Mouse (Mus musculus) adrenal gland, adult 18-20 months (tissue): ENCODE data around the gene Ampd3. TPM values are rescaled to one million over a fixed set of nuclear protein-coding genes. Genes with fewer than 3 reads are reported as not detected.

ENCODE experiments used
- DNase-seq, 2 experiments: peaks; one replicate each; pipeline ENCODE4 v3.0.0; 2021 to 2022; ENCODE audit warnings: low spot score in 2 of 2
- long read RNA-seq, 2 experiments: library from polyadenylated mRNA; stranded (forward); transcript quantifications; one replicate each; pipeline ENCODE4 v2.0.0; 2021
- total RNA-seq, 2 experiments: library from RNA; stranded (reverse); gene quantifications; 1 replicate in 1 of 2; 2 replicates in 1 of 2; pipeline ENCODE4 v1.2.3; 2021

Ampd3 gene
- total RNA-seq = 10 to 100 TPM; 18.8 to 22.6 TPM
- long read RNA-seq, experiment 1, partial matches to known transcripts = 2 of 12 reads
- long read RNA-seq, experiment 1, other reads (novel, unspliced or antisense) = 6 of 12 reads
- long read RNA-seq, experiment 2, partial matches to known transcripts = 11 of 14 reads
- long read RNA-seq, experiment 2, other reads (novel, unspliced or antisense) = 2 of 14 reads

- no peak for DNase-seq
Observed at GRCm38 (mm10) chr7:110768001-110768400, at the start of gene Ampd3. Ampd3 (plus strand) TSS chr7:110768206.

GRCm38 (mm10) chr7:110718505-110718904, 49.5 kb upstream of the Ampd3 start:
- DNase-seq = no peak

- DNase-seq = no peak
Observed at GRCm38 (mm10) chr7:110719857-110720256, 48.1 kb upstream of the Ampd3 start.

- DNase-seq = no peak
Observed at GRCm38 (mm10) chr7:110722183-110722582, 45.8 kb upstream of the Ampd3 start.

- no peak for DNase-seq
Observed at GRCm38 (mm10) chr7:110727049-110727448, 41.0 kb upstream of the Ampd3 start.

- DNase-seq = peak; percentile 40 to 43
Observed at GRCm38 (mm10) chr7:110728876-110729275, 39.1 kb upstream of the Ampd3 start.

- DNase-seq = no peak
Observed at GRCm38 (mm10) chr7:110729295-110729694, 38.7 kb upstream of the Ampd3 start.

- DNase-seq = no peak
Observed at GRCm38 (mm10) chr7:110731091-110731967, 36.7 kb upstream of the Ampd3 start.

- DNase-seq = no peak
Observed at GRCm38 (mm10) chr7:110732001-110732632, 35.9 kb upstream of the Ampd3 start.

- no peak for DNase-seq
Observed at GRCm38 (mm10) chr7:110736914-110737313, 31.1 kb upstream of the Ampd3 start.

- DNase-seq = no peak
Observed at GRCm38 (mm10) chr7:110739764-110740163, 28.2 kb upstream of the Ampd3 start.

GRCm38 (mm10) chr7:110740188-110740587, 27.8 kb upstream of the Ampd3 start:
- DNase-seq = no peak

GRCm38 (mm10) chr7:110742022-110742421, 26.0 kb upstream of the Ampd3 start:
- no peak for DNase-seq

- no peak for DNase-seq
Observed at GRCm38 (mm10) chr7:110746087-110746562, 21.9 kb upstream of the Ampd3 start.

- no peak for DNase-seq
Observed at GRCm38 (mm10) chr7:110746809-110747208, 21.2 kb upstream of the Ampd3 start.

- no peak for DNase-seq
Observed at GRCm38 (mm10) chr7:110750834-110751233, 17.2 kb upstream of the Ampd3 start.

GRCm38 (mm10) chr7:110751634-110752033, 16.4 kb upstream of the Ampd3 start:
- DNase-seq = no peak

- DNase-seq = no peak
Observed at GRCm38 (mm10) chr7:110753310-110753709, 14.7 kb upstream of the Ampd3 start.

GRCm38 (mm10) chr7:110753926-110754330, 14.1 kb upstream of the Ampd3 start:
- no peak for DNase-seq

- no peak for DNase-seq
Observed at GRCm38 (mm10) chr7:110756440-110756839, 11.6 kb upstream of the Ampd3 start.

- no peak for DNase-seq
Observed at GRCm38 (mm10) chr7:110762605-110763180, 5.3 kb upstream of the Ampd3 start.
